Mouse (Mus musculus) adrenal gland, postnatal 14 days (tissue): ENCODE data around the gene Rplp0. TPM values are rescaled to one million over a fixed set of nuclear protein-coding genes. Genes with fewer than 3 reads are reported as not detected.
"Not testable (repeated sequence)": the region's sequence is repeated elsewhere in the genome, so short reads cannot be mapped to it uniquely, and the experiment has no call there.

Source experiments
- DNase-seq: peaks from one replicate; pipeline ENCODE4 v3.0.0; 2021; ENCODE audit warnings: mixed read lengths
- total RNA-seq: library from RNA; stranded (reverse); gene quantifications from 2 replicates; pipeline ENCODE4 v1.2.3, GENCODE M21; 2021

Rplp0 gene
- total RNA-seq, 1 experiment from 2014 or later, result 786 TPM

GRCm38 (mm10) chr5:115551386-115551785 lies 7.9 kb upstream of the Rplp0 start:
- no peak for DNase-seq

- peak; percentile 18 for DNase-seq
Measured at GRCm38 (mm10) chr5:115551799-115552198, 7.5 kb upstream of the Rplp0 start.

GRCm38 (mm10) chr5:115553801-115554420 lies 5.4 kb upstream of the Rplp0 start:
- no peak for DNase-seq

- no peak for DNase-seq
Measured at GRCm38 (mm10) chr5:115554536-115555291, 4.6 kb upstream of the Rplp0 start.

GRCm38 (mm10) chr5:115556217-115556616 lies 3.0 kb upstream of the Rplp0 start:
- DNase-seq, result peak; percentile 85

GRCm38 (mm10) chr5:115558182-115558794 lies 979 bp upstream of the Rplp0 start:
- no peak for DNase-seq

- no peak for DNase-seq
Measured at GRCm38 (mm10) chr5:115560336-115560905, 1.2 kb downstream of the Rplp0 start.

- DNase-seq, result no peak
Measured at GRCm38 (mm10) chr5:115563771-115564585, 4.7 kb downstream of the Rplp0 start.

- DNase-seq, result peak; percentile 91
Measured at GRCm38 (mm10) chr5:115564737-115565393, 5.6 kb downstream of the Rplp0 start, which contains the start of gene Gcn1l1. Gene Gcn1l1 (plus strand): TSS chr5:115565254.

- no peak for DNase-seq
Measured at GRCm38 (mm10) chr5:115565403-115565802, 6.1 kb downstream of the Rplp0 start.

- DNase-seq, result peak; percentile 77
Measured at GRCm38 (mm10) chr5:115568681-115569080, 9.4 kb downstream of the Rplp0 start.

GRCm38 (mm10) chr5:115569308-115569707 lies 10.0 kb downstream of the Rplp0 start:
- DNase-seq, result peak; percentile 29

GRCm38 (mm10) chr5:115569721-115570120 lies 10.5 kb downstream of the Rplp0 start:
- peak; percentile 33 for DNase-seq

GRCm38 (mm10) chr5:115571086-115571485 lies 11.8 kb downstream of the Rplp0 start:
- no peak for DNase-seq

GRCm38 (mm10) chr5:115572679-115573535 lies 13.6 kb downstream of the Rplp0 start:
- DNase-seq, result peak; percentile 56

GRCm38 (mm10) chr5:115574992-115575391 lies 15.7 kb downstream of the Rplp0 start:
- peak; percentile 54 for DNase-seq

GRCm38 (mm10) chr5:115577686-115578085 lies 18.4 kb downstream of the Rplp0 start:
- DNase-seq, result not testable (repeated sequence)

GRCm38 (mm10) chr5:115578922-115579321 lies 19.7 kb downstream of the Rplp0 start:
- DNase-seq, result no peak

- DNase-seq, result no peak
Measured at GRCm38 (mm10) chr5:115579363-115579762, 20.1 kb downstream of the Rplp0 start.

GRCm38 (mm10) chr5:115580229-115581001 lies 21.1 kb downstream of the Rplp0 start:
- DNase-seq, result peak; percentile 66
